Mouse (Mus musculus): ENCODE measurements around the gene Dcst2. TPM values are rescaled to one million over a fixed set of nuclear protein-coding genes. Genes with fewer than 3 reads are reported as not detected.

Gene Dcst2
- polyA plus RNA-seq, 1 experiment from 2014 or later: 0.06 TPM

DNA sequence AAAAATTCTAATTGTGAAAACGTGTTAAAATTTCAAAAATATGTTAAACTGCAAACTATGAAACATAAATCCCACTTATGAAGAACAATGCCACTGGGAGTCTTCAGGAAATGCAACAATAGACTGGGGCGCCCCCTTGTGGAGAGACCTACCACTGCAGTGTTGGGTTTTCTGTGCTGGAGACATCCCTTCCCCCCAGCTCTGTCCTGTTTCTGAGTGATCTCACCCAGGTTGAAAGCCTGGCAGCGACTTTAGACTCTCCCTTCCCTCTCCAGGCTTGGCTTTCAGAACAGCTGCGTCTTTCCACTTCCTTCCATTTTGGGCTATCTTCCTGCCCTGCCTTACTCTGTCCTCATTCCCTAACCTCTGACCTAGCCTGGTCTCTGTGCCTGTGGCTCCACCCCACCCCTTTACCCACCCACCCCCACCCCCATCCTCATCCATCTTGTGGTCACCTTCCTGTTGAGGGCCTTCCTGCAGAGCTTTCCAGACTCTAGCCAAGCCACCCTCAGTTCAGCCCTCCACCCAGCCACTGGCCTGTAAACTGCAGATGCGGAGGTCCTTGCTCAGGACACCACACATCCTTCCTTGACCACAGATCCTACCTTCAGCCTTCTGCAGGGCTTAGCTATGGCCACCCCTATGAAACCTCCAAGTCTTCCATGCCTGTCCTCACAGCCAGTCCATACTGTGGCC, 6.8 kb upstream of the Dcst2 start:
- CTCF ChIA-PET: interaction anchor here (0.6 to 5.8 kb wide), 26 partner anchors 9 to 154 kb away, joined by 3 to 34 read pairs (median 4); partner anchors contain the start of genes Dcst1 and Efna4
- peaks cover 3% of the 10 kb centered on the region for H3K27me3 ChIP-seq
- in situ Hi-C loops (cut with MboI; ENCODE audit: low pct_unique_long_range_greater_than_20kb): loop anchor here (5.0 kb wide), 2 partner anchors 38 to 132 kb away; no protein-coding TSS in a partner anchor
- no peak for TF ChIP-seq CTCF (IDR thresholded peaks at IDR 0.05)
- POLR2A ChIA-PET: interaction anchor here (0.6 to 1.3 kb wide), 3 partner anchors 14 to 62 kb away, joined by 3 read pairs; no protein-coding TSS in a partner anchor
- DNase-seq (ENCODE audit: low read depth, low spot score) (peak; percentile 80), ATAC-seq (peak; percentile 36)

DNA sequence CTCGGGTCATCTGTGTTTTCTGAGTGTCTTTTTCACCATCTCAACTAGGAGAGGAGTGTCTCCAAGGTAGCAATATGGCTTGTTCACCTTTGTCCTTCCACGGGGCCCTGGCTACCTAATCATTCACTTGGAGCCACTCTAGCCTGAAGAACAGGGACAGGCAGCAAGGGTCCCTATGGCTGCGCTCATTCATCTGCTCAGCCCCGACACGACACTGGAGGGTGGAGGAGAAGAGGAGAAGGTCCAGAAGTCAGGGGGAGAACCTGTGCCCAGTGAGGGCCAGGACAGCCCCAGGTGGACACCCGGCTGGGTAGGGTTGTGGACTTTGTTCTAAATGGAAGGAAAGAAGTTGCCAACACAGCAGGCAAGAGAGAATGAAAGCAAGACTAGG, 6.3 kb upstream of the Dcst2 start:
- POLR2A ChIA-PET: interaction anchor here (1.1 to 1.3 kb wide), 2 partner anchors 15 to 62 kb away, joined by 3 read pairs; no protein-coding TSS in a partner anchor
- in situ Hi-C loops (cut with MboI; ENCODE audit: low pct_unique_long_range_greater_than_20kb): loop anchor here (5.0 kb wide), 1 partner anchor 132 kb away; no protein-coding TSS in a partner anchor
- CTCF ChIA-PET: interaction anchor here (1.1 to 5.8 kb wide), 16 partner anchors 9 to 153 kb away, joined by 3 to 34 read pairs (median 5); partner anchors contain the start of genes Dcst1 and Efna4
- peaks cover 3% of the 10 kb centered on the region for H3K27me3 ChIP-seq
- DNase-seq (ENCODE audit: low read depth, low spot score) (no peak), ATAC-seq (no peak)
- TF ChIP-seq CTCF (IDR thresholded peaks at IDR 0.05): no peak

DNA sequence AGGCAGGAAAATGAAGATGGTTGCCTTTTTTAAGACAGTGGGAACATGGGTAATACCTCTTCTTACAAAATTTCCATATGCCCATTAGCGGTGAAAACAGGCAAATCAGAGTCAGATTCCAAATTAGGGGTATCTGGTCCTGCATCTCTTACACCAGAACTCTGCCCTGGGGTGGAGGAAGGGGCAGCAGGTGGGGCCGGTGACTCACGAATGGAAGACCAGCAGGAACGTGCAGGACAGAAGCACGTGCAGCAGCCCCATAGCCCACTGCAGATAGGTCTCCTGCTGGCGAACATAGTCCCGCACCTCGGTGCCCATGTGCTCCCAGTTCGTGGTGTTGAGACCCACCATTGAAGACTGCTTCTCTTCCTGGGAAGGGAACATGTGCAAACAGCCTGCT, 5.7 kb upstream of the Dcst2 start:
- ChIA-PET POLR2A (no interaction called here), CTCF (no interaction called here)
- H3K27me3 ChIP-seq: peaks cover 3% of the 10 kb centered on the region
- in situ Hi-C loops (cut with MboI; ENCODE audit: low pct_unique_long_range_greater_than_20kb): loop anchor here (5.0 kb wide), 1 partner anchor 131 kb away; no protein-coding TSS in a partner anchor
- DNase-seq (ENCODE audit: low read depth, low spot score): no peak
- no peak for TF ChIP-seq CTCF (IDR thresholded peaks at IDR 0.05)
- ATAC-seq: no peak

DNA sequence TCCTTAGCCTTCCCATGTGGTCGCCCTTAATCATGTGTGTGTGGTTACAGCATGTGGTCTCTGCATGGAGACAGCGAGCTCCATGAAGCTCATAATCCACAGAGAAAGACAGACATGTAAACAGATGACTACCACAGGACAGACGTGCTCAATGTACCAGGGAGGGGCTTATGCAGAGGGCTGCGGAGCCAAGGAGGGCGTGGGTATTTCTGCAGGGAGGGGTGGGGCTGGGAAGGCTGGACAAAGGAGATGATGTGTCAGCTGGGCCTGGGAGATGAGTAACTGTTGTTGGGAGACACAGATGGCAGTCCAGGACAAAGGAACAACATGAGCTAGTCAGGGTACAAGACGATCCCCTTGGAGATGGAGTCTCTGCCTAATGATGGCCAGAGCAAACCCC, 2.1 kb upstream of the Dcst2 start:
- DNase-seq (ENCODE audit: low read depth, low spot score) (peak; percentile 15), ATAC-seq (no peak)
- in situ Hi-C loops (cut with MboI; ENCODE audit: low pct_unique_long_range_greater_than_20kb): loop anchor here (5.0 kb wide), 1 partner anchor 128 kb away; no protein-coding TSS in a partner anchor
- ChIA-PET CTCF (interaction anchor here (1.0 to 2.6 kb wide), 3 partner anchors 10 to 39 kb away, joined by 3 to 8 read pairs (median 3); partner anchors contain the start of gene Adam15), POLR2A (interaction anchor here (0.6 kb wide), 2 partner anchors 168 to 334 kb away, joined by 3 read pairs; no protein-coding TSS in a partner anchor)
- H3K27me3 ChIP-seq: peaks cover 8% of the 10 kb centered on the region
- no peak for TF ChIP-seq CTCF (IDR thresholded peaks at IDR 0.05)

DNA sequence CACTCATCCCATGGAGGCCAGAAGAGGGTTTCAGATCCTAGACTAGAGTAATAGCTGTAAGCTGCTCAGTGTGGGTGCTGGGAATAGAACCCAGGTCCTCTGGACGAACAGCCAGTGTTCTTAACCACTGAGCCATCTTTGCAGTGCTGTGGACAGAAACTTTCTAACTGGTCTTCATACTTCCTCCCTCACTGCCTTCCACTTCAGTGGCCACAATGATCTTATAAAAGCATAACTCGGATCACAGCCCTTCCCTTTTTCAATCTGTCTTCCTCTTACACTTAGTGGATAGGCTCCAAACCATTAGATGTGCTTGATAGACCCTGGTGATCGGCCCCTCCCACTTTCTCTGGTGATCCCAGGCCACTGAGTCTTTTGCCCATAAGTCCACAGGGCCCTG, 1.5 kb upstream of the Dcst2 start:
- DNase-seq (ENCODE audit: low read depth, low spot score) (no peak), ATAC-seq (no peak)
- in situ Hi-C loops (cut with MboI; ENCODE audit: low pct_unique_long_range_greater_than_20kb): no loop called here
- ChIA-PET CTCF (interaction anchor here (1.0 to 2.6 kb wide), 3 partner anchors 10 to 39 kb away, joined by 3 to 8 read pairs (median 3); partner anchors contain the start of gene Adam15), POLR2A (no interaction called here)
- TF ChIP-seq CTCF (IDR thresholded peaks at IDR 0.05): no peak
- peaks cover 14% of the 10 kb centered on the region for H3K27me3 ChIP-seq

DNA sequence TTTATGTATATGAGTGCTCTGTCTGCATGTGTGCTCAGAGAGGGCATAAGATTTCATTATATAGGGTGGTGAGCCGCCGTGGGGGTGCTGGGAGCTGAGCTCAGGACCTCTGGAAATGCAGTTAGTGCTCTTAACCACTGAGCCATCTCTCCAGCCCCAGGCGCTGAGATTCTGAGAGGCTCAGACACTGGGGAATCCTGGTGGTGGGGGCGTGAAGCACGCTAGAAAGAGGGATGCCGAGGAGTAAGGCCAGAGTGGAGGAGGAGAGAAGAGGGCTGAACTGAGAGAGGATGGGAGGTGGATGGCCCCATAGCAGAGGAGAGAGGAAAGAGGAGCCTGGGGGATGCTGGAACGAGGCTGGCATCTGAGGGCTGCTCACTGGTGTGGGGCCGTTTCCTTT, 2.9 kb downstream of the Dcst2 start:
- ATAC-seq (no peak), DNase-seq (ENCODE audit: low read depth, low spot score) (no peak)
- peaks cover 27% of the 10 kb centered on the region for H3K27me3 ChIP-seq
- in situ Hi-C loops (cut with MboI; ENCODE audit: low pct_unique_long_range_greater_than_20kb): no loop called here
- TF ChIP-seq CTCF (IDR thresholded peaks at IDR 0.05): no peak
- POLR2A ChIA-PET: interaction anchor here (0.6 to 0.7 kb wide), 2 partner anchors 13 to 56 kb away, joined by 3 read pairs; no protein-coding TSS in a partner anchor
- CTCF ChIA-PET: interaction anchor here (1.1 to 1.7 kb wide), 4 partner anchors 10 to 25 kb away, joined by 3 to 7 read pairs (median 6); no protein-coding TSS in a partner anchor

DNA sequence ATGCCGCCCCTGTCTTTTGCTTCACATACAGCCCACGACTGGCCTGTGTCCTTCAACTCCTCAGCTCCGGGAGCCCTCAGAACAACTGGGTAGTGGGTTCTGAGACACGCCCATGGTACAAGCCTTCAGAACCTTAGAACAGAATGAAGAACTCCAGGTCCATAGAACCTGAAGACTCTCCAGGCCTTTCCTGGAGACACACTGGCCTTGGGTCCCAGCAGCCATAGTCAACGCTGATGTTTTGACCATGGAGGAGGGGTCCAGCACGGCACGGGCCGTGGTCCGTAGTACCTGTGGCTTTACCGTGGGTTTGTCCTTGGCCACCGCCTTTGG, 3.3 kb downstream of the Dcst2 start, which contains the start of gene Dcst1:
TSS of gene Dcst1 (minus strand) at position 101 of the 333 bp plus-strand sequence.
- TF ChIP-seq CTCF (IDR thresholded peaks at IDR 0.05): no peak
- DNase-seq (ENCODE audit: low read depth, low spot score): no peak
- POLR2A ChIA-PET: interaction anchor here (0.6 kb wide), 1 partner anchor 13 kb away, joined by 3 read pairs; no protein-coding TSS in a partner anchor
- CTCF ChIA-PET: interaction anchor here (1.2 to 1.7 kb wide), 3 partner anchors 10 to 13 kb away, joined by 6 to 10 read pairs (median 7); no protein-coding TSS in a partner anchor
- peaks cover 27% of the 10 kb centered on the region for H3K27me3 ChIP-seq
- no peak for ATAC-seq
- in situ Hi-C loops (cut with MboI; ENCODE audit: low pct_unique_long_range_greater_than_20kb): no loop called here

DNA sequence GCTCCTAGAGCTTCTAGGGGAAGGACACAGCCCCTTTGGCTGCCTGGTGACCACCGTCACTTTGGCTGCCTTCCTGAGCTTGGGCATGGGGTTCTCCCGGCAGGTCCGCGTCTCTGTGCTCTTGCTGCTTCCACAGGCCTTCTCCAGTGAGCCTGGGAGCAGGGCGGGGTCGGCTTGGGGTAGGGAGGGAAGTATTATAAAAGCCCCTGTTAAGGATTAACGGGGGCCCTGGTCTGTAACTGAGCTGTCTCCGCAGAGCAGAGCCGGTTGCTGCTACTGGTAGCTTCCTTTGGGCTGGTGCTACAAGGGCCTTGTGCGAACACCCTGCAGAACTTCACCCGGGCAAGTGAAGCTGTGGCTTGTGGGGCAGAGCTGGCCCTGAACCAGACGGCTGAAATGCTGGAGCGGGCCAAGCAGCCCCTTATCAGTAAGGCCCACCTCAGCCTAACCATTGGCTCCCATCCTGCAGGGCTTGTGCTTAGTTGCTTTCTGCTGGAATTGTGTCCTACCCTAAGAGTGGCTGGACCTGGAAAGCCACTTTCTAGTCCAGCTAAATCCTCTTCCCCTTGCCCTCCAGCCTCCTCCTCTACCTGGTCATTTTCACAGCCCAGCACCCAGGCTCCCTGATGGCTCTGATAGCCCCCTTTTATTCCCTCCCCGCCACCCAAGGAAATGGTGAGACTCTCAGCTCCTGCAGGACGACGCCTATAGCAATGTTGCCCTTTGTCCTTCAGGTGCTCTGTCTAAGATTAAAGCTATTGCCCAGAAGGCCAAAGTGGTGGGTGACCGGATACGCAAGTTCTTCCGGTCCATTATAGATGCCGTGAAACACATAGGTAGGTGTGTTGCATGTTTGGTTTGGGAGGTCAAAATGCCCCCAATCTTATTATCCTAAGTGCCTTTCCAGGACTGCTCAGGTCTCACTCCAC, 4.0 kb downstream of the Dcst2 start:
- no peak for DNase-seq (ENCODE audit: low read depth, low spot score)
- POLR2A ChIA-PET: interaction anchor here (0.7 kb wide), 1 partner anchor 10 kb away, joined by 3 read pairs; no protein-coding TSS in a partner anchor
- TF ChIP-seq CTCF (IDR thresholded peaks at IDR 0.05): no peak
- CTCF ChIA-PET: interaction anchor here (0.6 to 1.4 kb wide), 3 partner anchors 11 to 138 kb away, joined by 3 to 10 read pairs (median 6); no protein-coding TSS in a partner anchor
- peaks cover 27% of the 10 kb centered on the region for H3K27me3 ChIP-seq
- in situ Hi-C loops (cut with MboI; ENCODE audit: low pct_unique_long_range_greater_than_20kb): no loop called here
- no peak for ATAC-seq

DNA sequence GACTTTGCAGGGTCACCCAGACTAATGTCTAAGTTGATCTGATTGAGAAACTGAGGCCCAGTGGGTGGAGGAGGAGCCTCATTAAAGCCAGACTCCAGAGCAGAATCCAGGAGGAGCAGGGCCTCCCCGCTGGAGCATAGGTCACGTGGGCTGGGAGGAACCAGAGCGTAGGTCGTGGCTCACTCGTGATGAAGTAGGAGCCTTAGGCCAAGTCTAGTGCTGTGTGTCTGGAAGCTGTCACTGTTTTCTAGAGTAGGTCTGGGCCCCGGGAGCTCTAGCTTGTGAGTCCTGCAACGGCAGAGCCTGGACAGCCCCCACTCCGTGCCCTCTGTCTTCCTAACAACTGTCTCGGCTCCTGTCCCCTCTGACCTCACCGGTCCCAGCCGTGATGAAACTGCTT, 5.6 kb downstream of the Dcst2 start:
- peaks cover 27% of the 10 kb centered on the region for H3K27me3 ChIP-seq
- DNase-seq (ENCODE audit: low read depth, low spot score) (no peak), ATAC-seq (no peak)
- CTCF ChIA-PET: interaction anchor here (2.4 kb wide), 1 partner anchor 11 kb away, joined by 11 read pairs; no protein-coding TSS in a partner anchor
- POLR2A ChIA-PET: no interaction called here
- in situ Hi-C loops (cut with MboI; ENCODE audit: low pct_unique_long_range_greater_than_20kb): no loop called here
- no peak for TF ChIP-seq CTCF (IDR thresholded peaks at IDR 0.05)
